Mouse (Mus musculus): ENCODE results near the gene Il6ra. TPM values are rescaled to one million over a fixed set of nuclear protein-coding genes. Genes with fewer than 3 reads are reported as not detected.

The Il6ra gene
- polyA plus RNA-seq (2017; shearing (Covaris generic)) = 18.3 TPM

GRCm38 (mm10) chr3:89912543-89913391, at the start of gene Il6ra:
TSS of gene Il6ra (minus strand) at chr3:89913196.

GRCm38 (mm10) chr3:89830815-89831591, 82.0 kb downstream of the Il6ra start, which contains the start of gene She:
TSS of gene She (plus strand) at chr3:89831370.

Other genes with a start within 250 kb of the Il6ra start
- 143 TPM for gene Adar, start 198.2 kb downstream of the Il6ra start, polyA plus RNA-seq (2017; shearing (Covaris generic))
- 1.5 TPM for gene Chrnb2, start 148.6 kb downstream of the Il6ra start, polyA plus RNA-seq (2017; shearing (Covaris generic))
- gene Ube2q1, start 139.6 kb downstream of the Il6ra start, polyA plus RNA-seq (2017; shearing (Covaris generic)) = 8.8 TPM
- 10.3 TPM for gene She, start 81.8 kb downstream of the Il6ra start, polyA plus RNA-seq (2017; shearing (Covaris generic))
- 33.3 TPM for gene Atp8b2, start 50.3 kb upstream of the Il6ra start, polyA plus RNA-seq (2017; shearing (Covaris generic))
- 116 TPM for gene Hax1, start 85.6 kb upstream of the Il6ra start, polyA plus RNA-seq (2017; shearing (Covaris generic))
- 166 TPM for gene 4933434E20Rik, start 138.4 kb upstream of the Il6ra start, polyA plus RNA-seq (2017; shearing (Covaris generic))
- gene Ubap2l, start 139.4 kb upstream of the Il6ra start, polyA plus RNA-seq (2017; shearing (Covaris generic)) = 273 TPM
- gene Tpm3, start 159.5 kb upstream of the Il6ra start, polyA plus RNA-seq (2017; shearing (Covaris generic)) = 1,000 TPM
- 0.63 TPM for gene Nup210l, start 190.9 kb upstream of the Il6ra start, polyA plus RNA-seq (2017; shearing (Covaris generic))